Mouse (Mus musculus) MEL-GATA-1-ER (cell line): ENCODE measurements around the gene Smad3.

Experiments used
- DNase-seq: peaks from one replicate; pipeline ENCODE4 v3.0.0-alpha.2; 2012; ENCODE audit warnings: low read depth; ENCODE audit errors: extremely low read depth

Smad3 gene

GRCm38 (mm10) chr9:63774854-63775483, 17.2 kb upstream of the Smad3 start:
- peak; percentile 65 for DNase-seq

- no peak for DNase-seq
These were observed 14.7 kb upstream of the Smad3 start for GRCm38 (mm10) chr9:63772452-63772851.

GRCm38 (mm10) chr9:63771676-63772075, 13.9 kb upstream of the Smad3 start:
- DNase-seq, result no peak

- DNase-seq, result no peak
These were observed 3.7 kb upstream of the Smad3 start for GRCm38 (mm10) chr9:63761367-63762094.

GRCm38 (mm10) chr9:63760783-63761182, 3.0 kb upstream of the Smad3 start:
- DNase-seq, result no peak

- no peak for DNase-seq
These were observed 2.4 kb upstream of the Smad3 start for GRCm38 (mm10) chr9:63759973-63760722.

- peak; percentile 81 for DNase-seq
These were observed 1.0 kb upstream of the Smad3 start for GRCm38 (mm10) chr9:63758641-63759391.

- no peak for DNase-seq
These were observed 377 bp downstream of the Smad3 start for GRCm38 (mm10) chr9:63757462-63757772.

- DNase-seq, result no peak
These were observed 973 bp downstream of the Smad3 start for GRCm38 (mm10) chr9:63756581-63757461.

GRCm38 (mm10) chr9:63755671-63756543, 1.9 kb downstream of the Smad3 start:
- DNase-seq, result no peak

GRCm38 (mm10) chr9:63754556-63755510, 3.0 kb downstream of the Smad3 start:
- DNase-seq, result no peak

GRCm38 (mm10) chr9:63754039-63754438, 3.8 kb downstream of the Smad3 start:
- no peak for DNase-seq

GRCm38 (mm10) chr9:63753359-63753758, 4.4 kb downstream of the Smad3 start:
- DNase-seq, result no peak

- DNase-seq, result no peak
These were observed 5.2 kb downstream of the Smad3 start for GRCm38 (mm10) chr9:63752576-63752975.

GRCm38 (mm10) chr9:63751325-63751724, 6.5 kb downstream of the Smad3 start:
- DNase-seq, result no peak

GRCm38 (mm10) chr9:63750360-63750974, 7.3 kb downstream of the Smad3 start:
- no peak for DNase-seq

GRCm38 (mm10) chr9:63749296-63749915, 8.4 kb downstream of the Smad3 start:
- no peak for DNase-seq
